Mouse (Mus musculus) left cerebral cortex, postnatal 4 days (tissue): ENCODE measurements at regions not wholly inside any gene's neighbourhood (a gene's known extent, or its start where the extent isn't known, plus 50 kb on each side); places are given as distances from the start of the nearest gene placed in this dataset.
A peak's percentile ranks its signal among the peaks of the same experiment; 100 is the strongest.

Experiments used
- DNase-seq: peaks from one replicate; pipeline ENCODE4 v3.0.0-alpha.2; 2022
- intact Hi-C: fragments of 180-260 bp; cut with DNase I; formaldehyde crosslinking; loops from one replicate; pipeline ENCODE4 v1.15.1; 2025

- DNase-seq = no peak
- intact Hi-C loops = no loop called here
Measured at GRCm38 (mm10) chr16:27878499-27878898, 489.8 kb downstream of the Ccdc50 start.

- intact Hi-C loops = no loop called here
- no peak for DNase-seq
Measured at GRCm38 (mm10) chr16:27878950-27879349, 490.3 kb downstream of the Ccdc50 start.

GRCm38 (mm10) chr16:27884363-27884762 lies 495.7 kb downstream of the Ccdc50 start:
- DNase-seq = peak; percentile 12
- intact Hi-C loops = no loop called here

DNA sequence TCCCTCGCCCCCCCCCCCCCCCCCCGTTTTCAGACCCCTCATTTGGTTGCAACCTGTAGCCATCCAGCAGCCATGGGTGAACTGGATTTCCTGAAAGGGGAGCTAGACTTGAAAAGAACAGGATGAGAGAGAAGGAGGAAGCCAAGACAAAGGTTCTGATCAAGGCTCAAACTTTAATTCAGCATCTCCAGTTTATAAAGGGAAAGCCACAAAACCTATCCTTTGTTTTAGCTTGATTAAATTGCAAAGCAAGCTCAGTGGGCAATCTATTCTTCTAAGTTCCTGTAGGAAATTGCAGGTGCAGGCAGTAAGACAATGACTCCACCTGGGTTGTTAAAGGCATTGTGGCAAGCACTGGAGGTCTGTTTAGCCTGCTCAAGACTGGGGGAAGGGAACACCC lies 517.4 kb downstream of the Ccdc50 start:
- no peak for DNase-seq
- intact Hi-C loops = no loop called here

DNA sequence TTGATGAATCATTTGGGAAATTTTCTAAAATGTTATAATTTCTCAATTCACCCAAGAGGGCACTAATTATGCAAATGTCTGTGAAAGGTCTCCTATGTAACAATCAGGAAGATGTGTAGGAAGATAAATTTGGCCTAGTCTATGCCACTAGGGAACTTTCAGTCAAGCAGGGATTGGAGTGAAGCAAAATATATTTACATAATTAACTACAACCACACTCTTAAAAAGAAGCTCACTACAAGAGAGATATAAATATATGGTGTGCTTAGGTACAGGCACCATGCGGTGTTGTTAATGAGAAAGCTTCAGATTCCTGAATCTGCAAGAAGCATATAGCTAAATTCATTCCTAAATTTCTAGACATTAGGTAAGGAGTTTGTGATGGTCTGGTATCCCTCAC lies 526.8 kb downstream of the Ccdc50 start:
- DNase-seq = no peak
- intact Hi-C loops = no loop called here

DNA sequence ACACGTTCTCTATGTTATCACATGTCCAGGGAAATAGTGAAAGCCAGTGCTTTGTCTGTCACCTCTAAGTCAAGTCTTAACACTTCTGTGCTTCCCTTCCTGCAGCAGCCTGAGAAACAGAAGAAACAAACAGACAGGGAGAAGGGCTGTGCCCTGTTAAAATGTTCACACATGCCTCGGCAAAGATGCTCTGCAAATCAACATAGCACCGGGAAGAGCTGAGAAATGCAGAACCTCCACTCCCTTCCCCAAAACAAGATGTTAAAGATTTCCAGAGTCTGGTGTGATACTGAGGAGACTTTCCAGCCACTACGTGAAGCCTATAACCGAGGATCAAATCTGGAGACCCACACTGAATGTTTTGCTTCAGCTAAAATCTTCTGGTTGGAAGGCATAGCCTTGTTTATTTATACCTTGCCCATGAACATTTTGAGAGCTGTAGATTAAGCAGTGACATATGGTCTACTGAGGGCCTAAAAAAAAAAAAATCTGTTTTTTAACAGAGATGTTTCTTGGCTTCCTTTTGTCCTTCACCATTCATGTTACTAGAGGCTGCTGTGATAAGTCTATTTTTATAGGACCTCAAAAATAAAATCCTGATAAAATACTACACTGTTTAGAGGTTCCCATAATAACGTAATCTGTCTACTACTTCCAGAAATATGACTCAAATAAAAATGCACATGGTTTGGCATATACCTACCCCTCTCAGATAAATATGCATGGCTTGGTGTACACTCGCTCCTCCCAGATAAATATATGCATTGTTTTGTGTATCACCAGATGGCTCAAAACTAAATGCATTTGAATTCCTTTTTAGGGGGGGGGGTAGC lies 537.1 kb downstream of the Ccdc50 start:
- intact Hi-C loops = no loop called here
- no peak for DNase-seq

DNA sequence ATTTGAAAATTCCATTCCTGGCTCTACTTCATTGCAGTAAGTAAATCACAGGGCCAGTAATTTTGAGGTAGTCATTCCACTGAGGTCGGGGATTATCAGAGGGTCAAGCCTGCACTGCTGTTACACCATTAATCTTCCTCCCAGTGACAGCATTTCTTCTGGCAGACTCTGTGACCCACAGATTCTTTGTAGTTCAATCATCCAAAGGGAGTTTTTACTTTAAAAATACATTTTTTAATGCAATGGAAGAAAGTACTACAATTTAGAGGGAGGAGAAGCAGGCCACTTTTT lies 537.6 kb downstream of the Ccdc50 start:
- intact Hi-C loops = no loop called here
- DNase-seq = no peak

- DNase-seq = no peak
- intact Hi-C loops = no loop called here
Measured at GRCm38 (mm10) chr16:27949291-27949690, 560.6 kb downstream of the Ccdc50 start.

- intact Hi-C loops = no loop called here
- DNase-seq = no peak
Measured at GRCm38 (mm10) chr16:27949811-27950210, 561.1 kb downstream of the Ccdc50 start.

DNA sequence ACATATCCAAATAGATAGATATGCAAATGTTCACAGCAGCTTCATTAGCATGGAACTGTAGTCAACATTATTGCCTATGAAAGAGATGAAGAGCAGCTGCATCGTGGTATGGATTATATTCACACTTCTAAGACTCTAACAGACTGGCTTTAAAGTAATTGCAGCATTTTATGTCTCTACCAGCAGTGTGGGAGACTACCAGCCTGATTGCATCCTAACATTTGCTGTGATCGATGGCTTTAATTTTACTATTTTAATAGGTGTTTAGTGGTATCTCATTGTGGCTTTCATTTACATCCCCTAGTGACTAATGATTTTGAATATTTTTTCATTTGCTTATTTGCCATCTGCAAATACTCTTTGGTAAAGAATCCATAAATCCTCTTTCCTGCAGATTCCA lies 574.1 kb downstream of the Ccdc50 start:
- DNase-seq = no peak

DNA sequence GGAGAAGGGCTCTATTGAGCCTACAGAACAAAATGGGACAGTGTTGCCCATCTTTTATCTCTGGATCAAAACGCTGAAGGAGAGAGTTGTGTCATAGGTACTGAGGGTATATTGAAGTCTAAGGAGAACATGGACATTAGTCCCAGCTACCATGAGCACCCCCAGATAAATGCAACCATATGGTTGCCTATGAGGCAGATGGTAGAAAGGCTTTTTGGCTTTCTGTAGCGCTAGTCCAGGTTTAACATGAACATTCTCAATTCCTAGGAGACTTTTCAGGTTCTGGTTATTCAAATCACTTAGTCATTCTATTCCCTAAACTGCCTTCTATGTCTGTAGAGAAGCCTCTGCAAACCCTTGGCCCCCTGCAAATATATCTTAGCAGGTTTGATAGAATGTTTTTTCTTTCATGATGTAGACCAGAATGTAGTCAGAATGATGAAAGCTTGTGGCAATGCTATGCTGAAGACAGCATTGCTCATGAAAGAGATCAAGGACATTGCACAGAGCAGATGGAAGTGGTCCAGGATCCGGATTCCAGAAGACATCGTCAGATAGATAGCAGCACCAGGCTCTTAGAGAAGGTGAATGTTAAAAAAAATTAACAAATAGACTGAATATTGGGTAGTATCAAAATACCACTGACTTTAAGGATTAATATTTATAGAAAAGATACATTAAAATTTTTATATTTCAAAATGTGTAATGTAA lies 590.2 kb downstream of the Ccdc50 start:
- no peak for DNase-seq
- intact Hi-C loops = no loop called here

More for the DNA sequence above, 574.1 kb downstream of the Ccdc50 start:
- intact Hi-C loops = no loop called here

DNA sequence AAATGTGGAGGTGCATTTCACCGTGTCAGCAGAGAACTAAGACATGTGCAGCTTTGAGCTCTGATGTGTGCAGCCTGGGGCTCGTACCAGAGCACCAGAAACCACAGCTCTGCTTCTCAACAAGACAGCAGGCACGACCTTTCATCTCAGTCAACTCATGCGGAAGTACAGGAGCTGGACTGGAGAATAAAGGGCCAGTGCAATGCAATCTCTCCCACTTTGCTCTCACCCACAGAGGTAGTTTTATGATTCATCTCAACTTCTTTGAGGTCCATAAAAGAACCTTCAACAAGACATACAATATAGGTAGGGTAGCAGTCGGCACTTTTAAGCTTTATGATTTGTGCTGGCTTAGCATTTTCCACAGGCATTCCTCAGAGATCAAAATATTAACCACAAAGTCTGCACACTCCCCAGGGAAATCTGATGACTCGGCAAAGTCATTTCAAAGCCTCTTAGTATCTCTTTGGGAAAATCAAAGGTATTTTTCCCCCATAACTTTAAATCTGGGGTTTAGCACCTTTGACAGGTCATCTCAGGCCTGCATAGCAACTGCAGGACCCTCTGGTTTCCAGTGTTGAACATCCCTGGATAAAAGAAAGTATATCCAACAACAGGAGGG lies 626.7 kb downstream of the Ccdc50 start:
- intact Hi-C loops = no loop called here
- DNase-seq = no peak

DNA sequence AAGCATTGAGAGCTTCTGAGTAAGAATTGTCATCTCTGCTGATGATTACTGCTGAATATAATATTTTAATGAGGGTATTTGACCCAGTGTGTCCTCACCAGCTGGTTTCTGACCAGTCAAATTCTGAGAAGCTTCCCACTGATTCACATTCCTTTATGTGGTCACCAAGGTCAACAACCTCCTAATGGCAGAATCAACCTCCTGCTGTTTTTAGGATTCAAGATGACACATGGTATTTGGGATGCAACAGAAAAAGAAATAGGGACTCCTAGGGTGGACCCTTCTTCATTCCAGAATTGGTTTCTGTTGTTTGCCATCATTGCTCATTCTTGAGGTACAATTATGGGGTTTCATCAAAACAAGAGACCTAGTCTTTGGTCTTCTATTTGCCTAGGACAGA lies 629.6 kb downstream of the Ccdc50 start:
- no peak for DNase-seq
- intact Hi-C loops = no loop called here

DNA sequence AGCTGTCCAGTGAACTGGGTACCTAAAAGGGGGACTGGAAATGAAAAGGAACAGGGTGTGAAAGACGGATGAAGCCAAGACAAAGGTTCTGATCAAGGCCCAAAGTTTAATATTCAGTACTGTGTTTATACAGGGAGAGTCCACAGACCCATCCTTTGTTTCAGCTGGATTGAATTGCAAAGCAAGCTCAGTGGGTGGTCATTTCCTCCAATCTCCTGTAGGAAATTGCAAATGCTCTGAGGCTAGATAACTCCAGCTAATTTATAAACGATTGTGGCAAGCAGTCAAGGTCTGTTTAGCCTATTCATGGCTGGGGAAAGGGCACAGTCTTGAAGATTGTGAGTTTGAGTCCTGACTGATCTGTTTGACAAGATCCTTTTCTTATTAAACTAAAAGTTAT lies 650.3 kb downstream of the Ccdc50 start:
- DNase-seq = no peak
- intact Hi-C loops = no loop called here

GRCm38 (mm10) chr16:28043046-28043445 lies 654.4 kb downstream of the Ccdc50 start:
- intact Hi-C loops = no loop called here
- DNase-seq = no peak

DNA sequence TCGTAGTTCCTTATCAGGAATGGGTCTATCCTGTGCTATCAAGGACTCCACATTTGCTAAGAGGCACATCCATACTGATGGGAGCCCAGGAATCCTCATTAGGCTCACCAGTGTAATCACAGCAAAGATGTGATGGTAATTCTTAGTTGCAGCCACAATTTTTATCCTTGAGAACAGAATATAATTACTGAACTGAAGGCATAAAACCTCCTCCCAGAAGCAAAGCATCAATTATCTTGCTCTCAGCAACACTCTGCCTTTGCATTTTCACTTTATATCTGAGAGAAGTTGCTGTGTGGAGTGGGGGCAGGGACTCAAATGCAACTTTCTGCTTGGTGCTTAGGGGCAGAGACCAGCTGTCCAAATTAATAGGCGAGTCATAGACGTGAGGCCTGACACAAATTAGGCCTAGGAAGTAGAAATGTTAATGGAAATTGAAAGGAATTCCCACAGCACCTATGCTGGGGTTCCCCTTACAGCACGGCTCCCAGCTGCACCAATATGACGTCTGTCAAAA lies 676.2 kb downstream of the Ccdc50 start:
- no peak for DNase-seq
- intact Hi-C loops = no loop called here

DNA sequence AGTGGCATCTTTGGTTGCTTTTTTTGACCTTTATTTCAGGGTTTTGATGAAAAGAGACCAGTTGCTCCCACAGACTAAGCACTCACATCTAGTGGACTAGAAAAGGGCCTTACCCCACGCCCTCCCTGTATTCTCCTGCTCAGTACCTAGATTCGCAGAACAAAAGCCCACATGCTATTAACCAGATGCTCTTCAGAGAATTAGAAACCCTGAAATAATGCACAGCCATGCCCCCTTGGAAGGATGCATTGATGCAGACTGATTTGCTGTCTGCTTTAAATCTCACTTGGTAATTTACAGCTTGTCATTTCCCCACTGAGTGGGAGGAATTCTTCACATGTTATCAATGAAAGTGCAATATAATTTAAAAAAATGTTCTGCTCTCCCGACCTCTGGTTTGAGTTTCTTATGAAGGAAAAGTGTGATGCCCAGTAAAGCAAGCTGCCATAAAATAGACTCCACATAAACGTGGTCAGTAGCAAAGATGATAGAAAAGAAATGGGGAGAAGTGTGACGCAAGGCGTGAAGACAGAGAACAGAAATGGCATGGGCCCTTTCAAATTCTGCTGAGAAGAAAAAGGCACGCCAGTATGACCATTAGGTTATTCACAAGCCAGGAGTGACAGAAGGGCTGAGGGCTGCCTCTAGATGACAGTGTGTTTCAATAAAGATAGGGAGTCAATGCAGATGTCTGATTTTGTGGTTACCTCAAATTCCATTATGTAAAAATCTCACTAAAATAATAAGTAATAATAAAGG lies 669.8 kb downstream of the Fgf12 start:
- DNase-seq = no peak
- intact Hi-C loops = no loop called here

DNA sequence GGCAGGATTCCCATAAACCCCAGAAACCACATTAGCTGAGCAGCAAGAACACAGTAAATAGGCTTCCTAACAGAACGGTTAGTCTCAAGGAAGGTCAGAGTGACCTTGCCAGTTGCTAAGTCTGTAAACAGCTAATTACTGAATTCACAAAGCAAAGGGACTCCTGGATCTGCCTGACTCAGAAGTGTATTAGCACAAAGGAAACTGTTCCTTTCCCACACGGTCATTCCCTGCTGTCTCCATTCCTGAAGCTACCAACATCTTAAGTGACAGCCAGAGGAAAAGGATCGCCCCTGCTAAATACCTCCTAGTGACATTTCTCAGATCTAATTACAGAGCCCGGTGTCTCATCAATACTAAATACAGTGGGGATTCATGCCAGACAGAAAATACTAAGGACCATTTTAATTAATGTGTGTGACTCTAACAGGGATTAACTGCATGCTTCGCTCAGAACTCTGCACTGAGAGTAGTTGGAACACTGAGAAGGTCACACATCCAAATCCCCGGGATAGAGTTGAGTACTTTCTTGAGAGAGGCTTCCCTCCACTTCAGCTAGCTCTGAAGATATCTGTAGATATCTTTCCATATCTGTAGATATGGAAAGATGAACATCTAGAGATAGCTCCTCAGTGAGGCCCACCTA lies 663.3 kb downstream of the Fgf12 start:
- DNase-seq = no peak
- intact Hi-C loops = no loop called here

- DNase-seq = peak; percentile 59
- intact Hi-C loops = no loop called here
Measured at GRCm38 (mm10) chr16:28104255-28105076, 648.4 kb downstream of the Fgf12 start.

- no peak for DNase-seq
- intact Hi-C loops = no loop called here
Measured at GRCm38 (mm10) chr16:28105085-28105484, 647.8 kb downstream of the Fgf12 start.
